Mouse (Mus musculus) intestine, postnatal 0 days (tissue): ENCODE results near the gene Ube2k. TPM values are rescaled to one million over a fixed set of nuclear protein-coding genes. Genes with fewer than 3 reads are reported as not detected.

Experiments used
- ATAC-seq: fragments of 200-750 bp; cut with Nextera tagmentation; 2 replicates; pipeline ENCODE4 v1.8.0; 2017; ENCODE audit warnings: mild to moderate bottlenecking, moderate TSS enrichment, moderate library complexity
- H3K27ac ChIP-seq: fragments of 300-500 bp; sonication (generic); 2 replicates; pipeline ENCODE4 v1.5.1; 2014; ENCODE audit warnings: mild to moderate bottlenecking, low read depth, low read length, moderate library complexity
- H3K27me3 ChIP-seq: fragments of 300-500 bp; sonication (generic); replicated peaks from 2 replicates; pipeline ENCODE4 v1.6.1; 2014; ENCODE audit warnings: low read length, mixed read lengths; ENCODE audit not compliant: control insufficient read depth, insufficient read depth
- H3K36me3 ChIP-seq: fragments of 300-500 bp; sonication (generic); 2 replicates; pipeline ENCODE4 v1.6.1; 2014; ENCODE audit warnings: mild to moderate bottlenecking, moderate library complexity; ENCODE audit not compliant: control insufficient read depth, insufficient read depth
- H3K4me1 ChIP-seq: fragments of 300-500 bp; sonication (generic); replicated peaks from 2 replicates; pipeline ENCODE4 v1.6.1; 2014; ENCODE audit warnings: antibody characterized with exemption, low read length, mixed read lengths; ENCODE audit not compliant: control insufficient read depth, insufficient read depth
- H3K4me2 ChIP-seq: fragments of 300-500 bp; sonication (generic); replicated peaks from 2 replicates; pipeline ENCODE4 v1.6.1; 2014; ENCODE audit warnings: low read depth, mild to moderate bottlenecking, moderate library complexity
- H3K4me3 ChIP-seq: fragments of 300-500 bp; sonication (generic); 2 replicates; pipeline ENCODE4 v1.5.1; 2014; ENCODE audit warnings: low read depth, low read length
- H3K9ac ChIP-seq: fragments of 300-500 bp; sonication (generic); 2 replicates; pipeline ENCODE4 v1.6.1; 2014; ENCODE audit warnings: mild to moderate bottlenecking, low read depth, low read length
- H3K9me3 ChIP-seq: fragments of 300-500 bp; sonication (generic); 2 replicates; pipeline ENCODE4 v1.6.1; 2016; ENCODE audit warnings: mixed run types; ENCODE audit not compliant: control insufficient read depth
- CTCF ChIP-seq: sonication (generic); IDR thresholded peaks from 2 replicates; pipeline ENCODE4 v1.5.1; 2016; ENCODE audit warnings: low read depth, mild to moderate bottlenecking, control low read depth, antibody characterized with exemption, moderate library complexity
- WGBS: fragments of 180-500 bp; shearing (Covaris S2); extraction: QIAGEN DNeasy Blood & Tissue Kit; methylation state at CpG from one replicate; pipeline ENCODE4 v1.1.7; 2014; 5-methylcytosine and 5-hydroxymethylcytosine counted together
- polyA plus RNA-seq: library from polyadenylated mRNA; unstranded; fragments of >200 nt; fragmentation: Nextera tagmentation; extraction: Ambion mirVana; gene quantifications from 2 replicates; pipeline ENCODE4 v1.2.1, GENCODE M21; 2015

The Ube2k gene
- polyA plus RNA-seq, 1 experiment from 2014 or later: 102 TPM

DNA sequence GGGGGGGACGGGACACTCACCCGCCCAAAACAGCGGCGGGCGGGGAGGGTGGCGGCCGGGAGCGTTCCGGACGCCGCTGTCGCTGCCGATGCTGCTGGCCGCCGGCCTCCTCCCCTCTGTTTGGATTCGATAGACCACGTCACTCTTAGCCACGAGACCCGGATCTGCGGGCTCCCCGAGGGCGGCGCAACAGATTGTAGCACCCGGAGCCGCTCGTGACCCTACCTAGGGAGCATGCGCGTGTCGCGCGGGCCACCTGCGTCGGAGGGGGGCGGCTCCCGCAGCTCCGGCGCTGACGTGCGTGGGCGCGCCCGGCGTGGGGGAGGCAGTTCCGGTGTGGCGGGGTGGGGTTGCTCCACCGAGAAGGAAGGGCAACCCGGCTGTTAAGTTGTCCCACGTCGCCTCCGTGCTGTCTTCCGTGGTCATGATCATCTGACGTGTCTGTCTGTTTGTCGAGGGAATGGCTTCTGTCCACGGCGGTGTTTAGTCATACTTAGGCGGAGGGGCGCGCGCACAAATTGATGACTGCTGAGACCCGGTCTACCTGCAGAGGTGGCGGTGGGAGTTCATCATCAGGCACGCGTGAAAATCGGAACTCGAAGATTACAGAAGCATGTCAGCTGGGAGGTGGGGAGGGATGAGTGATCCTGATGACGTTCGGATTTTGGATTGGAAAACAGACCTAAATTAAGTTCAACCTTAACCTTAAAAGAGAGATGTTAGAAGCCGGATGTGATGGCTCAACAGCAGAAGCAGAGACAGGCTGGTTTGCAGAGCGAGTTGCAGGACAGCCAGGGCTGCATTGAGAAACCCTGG is 44.1 kb upstream of the Ube2k start, which contains the start of gene Gm43552:
Gene Gm43552 (minus strand): TSS at position 118 of the 816 bp plus-strand sequence.
- H3K4me1 ChIP-seq: no peaks in the 10 kb centered on the region
- peak within 1 kb of the TSS; percentile 98 for H3K9ac ChIP-seq
- no peak for TF ChIP-seq CTCF
- WGBS: under 1% methylated on average over 66 of the region's 69 CpGs
- peak within 1 kb of the TSS; percentile 63 for H3K4me2 ChIP-seq
- H3K4me3 ChIP-seq: peak within 1 kb of the TSS; percentile 94
- no peaks in the 10 kb centered on the region for H3K9me3 ChIP-seq
- H3K36me3 ChIP-seq: no peaks in the 10 kb centered on the region
- peak within 1 kb of the TSS; percentile 99 for H3K27ac ChIP-seq
- peak; percentile 96 for ATAC-seq
- H3K27me3 ChIP-seq: no peaks in the 10 kb centered on the region

DNA sequence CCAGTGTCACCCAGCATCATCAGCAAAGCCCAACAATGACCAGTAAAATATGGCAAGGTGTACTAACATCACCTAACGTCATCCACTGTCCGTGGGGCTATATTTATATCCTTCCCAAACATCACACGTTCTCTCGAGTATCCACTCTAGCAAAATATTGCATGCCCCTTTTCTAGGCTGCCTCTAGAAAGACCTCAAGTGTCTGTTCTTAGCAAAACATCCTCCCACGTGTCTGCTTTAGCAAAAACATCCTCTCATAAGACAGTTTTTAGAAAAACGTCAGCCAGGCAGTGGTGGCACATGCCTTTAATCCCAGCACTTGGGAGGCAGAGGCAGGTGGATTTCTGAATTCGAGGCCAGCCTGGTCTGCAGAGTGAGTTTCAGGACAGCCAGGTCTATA is 36.8 kb upstream of the Ube2k start:
- Histone ChIP-seq H3K4me3 (no peak overlapping the region), H3K36me3 (no peaks in the 10 kb centered on the region), H3K27me3 (no peaks in the 10 kb centered on the region), H3K9me3 (no peaks in the 10 kb centered on the region), H3K9ac (no peak overlapping the region), H3K4me1 (no peaks in the 10 kb centered on the region), H3K4me2 (no peak overlapping the region), H3K27ac (no peak overlapping the region)
- no peak for ATAC-seq
- TF ChIP-seq CTCF: no peak
- 84% methylated on average over 7 of the region's 7 CpGs for WGBS

- WGBS: 61% methylated on average over 9 of the region's 9 CpGs
- Histone ChIP-seq H3K4me1 (no peaks in the 10 kb centered on the region), H3K4me2 (no peak overlapping the region), H3K9me3 (no peaks in the 10 kb centered on the region), H3K27ac (no peak overlapping the region), H3K9ac (no peak overlapping the region), H3K4me3 (no peak overlapping the region), H3K36me3 (no peaks in the 10 kb centered on the region), H3K27me3 (no peaks in the 10 kb centered on the region)
- TF ChIP-seq CTCF: no peak
- ATAC-seq: no peak
Measured at GRCm38 (mm10) chr5:65501407-65501806, 35.6 kb upstream of the Ube2k start.

GRCm38 (mm10) chr5:65505786-65506185 is 31.2 kb upstream of the Ube2k start:
- no peak for ATAC-seq

GRCm38 (mm10) chr5:65508395-65508794 is 28.6 kb upstream of the Ube2k start:
- ATAC-seq: no peak

More at GRCm38 (mm10) chr5:65505786-65506185, 31.2 kb upstream of the Ube2k start:
- Histone ChIP-seq H3K4me3 (no peak overlapping the region), H3K4me1 (no peaks in the 10 kb centered on the region), H3K27me3 (no peaks in the 10 kb centered on the region), H3K4me2 (peak overlapping the region; percentile 51), H3K27ac (no peak overlapping the region), H3K9me3 (no peaks in the 10 kb centered on the region), H3K9ac (no peak overlapping the region), H3K36me3 (no peaks in the 10 kb centered on the region)
- WGBS: 14% methylated on average over 8 of the region's 8 CpGs
- TF ChIP-seq CTCF: no peak

DNA sequence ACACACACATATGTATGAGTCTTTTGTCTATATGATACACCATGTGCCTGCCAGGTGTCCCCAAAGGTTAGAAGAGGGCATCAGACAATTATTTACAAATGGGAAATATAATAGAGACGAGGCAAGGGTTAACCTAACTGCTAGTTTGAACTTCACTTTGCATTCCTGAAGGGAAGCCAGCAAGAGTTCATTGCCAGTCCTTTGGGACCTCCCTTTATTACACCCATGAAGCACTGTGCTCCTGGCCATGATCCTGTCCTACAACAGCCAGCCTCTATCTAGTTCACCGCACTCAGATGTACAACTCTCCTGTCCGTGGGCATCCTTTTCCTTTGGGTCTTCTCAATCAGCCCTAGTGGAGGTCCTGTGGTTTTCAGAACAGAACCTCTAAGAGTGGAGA is 23.5 kb upstream of the Ube2k start:
- no peak for TF ChIP-seq CTCF
- no peak overlapping the region for H3K4me3 ChIP-seq
- no peaks in the 10 kb centered on the region for H3K27me3 ChIP-seq
- no peak overlapping the region for H3K9ac ChIP-seq
- 54% methylated on average over 3 of the region's 3 CpGs for WGBS
- H3K36me3 ChIP-seq: no peaks in the 10 kb centered on the region
- H3K9me3 ChIP-seq: 0 out of 2 replicates have a peak, but pooled peaks cover 3% of the 10 kb centered on the region
- no peak overlapping the region for H3K27ac ChIP-seq
- no peak for ATAC-seq
- no peaks in the 10 kb centered on the region for H3K4me1 ChIP-seq
- H3K4me2 ChIP-seq: no peak overlapping the region

More at GRCm38 (mm10) chr5:65508395-65508794, 28.6 kb upstream of the Ube2k start:
- Histone ChIP-seq H3K4me3 (no peak overlapping the region), H3K4me2 (no peak overlapping the region), H3K4me1 (no peaks in the 10 kb centered on the region), H3K9me3 (0 out of 2 replicates have a peak, but pooled peaks cover 3% of the 10 kb centered on the region), H3K36me3 (no peaks in the 10 kb centered on the region), H3K27ac (no peak overlapping the region), H3K27me3 (no peaks in the 10 kb centered on the region), H3K9ac (no peak overlapping the region)
- 78% methylated on average over 8 of the region's 8 CpGs for WGBS
- no peak for TF ChIP-seq CTCF
